Mouse (Mus musculus) adipocyte (in vitro differentiated cells): ENCODE results near the gene Pcnx3.
A peak's percentile ranks its signal among the peaks of the same experiment; 100 is the strongest.

Source experiments
- DNase-seq: peaks from one replicate; pipeline ENCODE4 v3.0.0-alpha.2; 2016; ENCODE audit warnings: low spot score

Gene Pcnx3

DNA sequence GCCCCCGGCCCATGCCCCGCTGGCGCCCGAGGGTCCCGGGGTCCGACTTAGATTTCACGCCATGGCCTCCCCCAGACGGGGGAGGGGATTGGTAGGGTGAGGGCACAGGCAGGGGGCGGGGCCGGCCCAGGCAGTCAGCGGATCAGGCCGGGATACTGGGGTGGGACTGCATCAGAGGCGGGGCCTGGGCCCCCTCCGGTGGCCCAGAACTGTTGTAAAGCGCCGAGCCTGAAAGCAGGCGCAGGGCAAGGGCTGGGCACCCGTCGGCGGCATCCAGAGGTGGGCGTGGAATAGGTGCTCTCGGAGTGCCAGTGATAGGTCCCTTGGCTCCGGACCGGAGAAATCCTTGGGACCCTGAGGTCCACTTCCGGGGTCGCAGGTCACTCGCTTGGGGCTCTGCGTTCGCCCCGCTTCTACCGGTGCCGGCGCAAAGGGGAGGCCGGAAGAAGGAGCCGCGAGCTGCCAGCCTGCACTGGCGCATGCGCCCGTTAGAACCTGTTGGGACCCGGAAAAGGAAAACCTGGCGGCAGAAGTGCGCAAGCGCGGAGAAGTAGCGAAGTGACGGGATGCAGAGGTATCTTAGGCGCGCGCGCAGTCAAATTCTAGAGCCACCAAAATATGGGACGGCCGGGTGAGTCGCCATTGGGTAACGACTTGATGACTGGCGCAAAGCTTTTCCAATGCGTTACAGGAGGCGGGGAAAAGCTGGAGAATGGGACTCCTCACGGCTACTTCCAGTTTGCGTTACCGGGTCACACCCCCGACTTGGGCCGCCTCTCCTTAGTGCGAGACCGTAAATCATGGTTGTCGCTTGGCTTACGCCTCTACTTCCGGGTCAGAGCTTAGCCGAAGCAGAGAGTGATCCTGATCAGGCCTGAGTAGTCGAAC lies at the start of gene Pcnx3, which contains the start of gene Map3k11:
TSS of gene Pcnx3 (minus strand) at position 709 of the 888 bp plus-strand sequence.
TSS of gene Map3k11 (plus strand) at position 543 of the 888 bp plus-strand sequence.
- peak; percentile 100 for DNase-seq

GRCm38 (mm10) chr19:5734325-5734724 lies 45.6 kb upstream of the Pcnx3 start:
- DNase-seq = no peak

DNA sequence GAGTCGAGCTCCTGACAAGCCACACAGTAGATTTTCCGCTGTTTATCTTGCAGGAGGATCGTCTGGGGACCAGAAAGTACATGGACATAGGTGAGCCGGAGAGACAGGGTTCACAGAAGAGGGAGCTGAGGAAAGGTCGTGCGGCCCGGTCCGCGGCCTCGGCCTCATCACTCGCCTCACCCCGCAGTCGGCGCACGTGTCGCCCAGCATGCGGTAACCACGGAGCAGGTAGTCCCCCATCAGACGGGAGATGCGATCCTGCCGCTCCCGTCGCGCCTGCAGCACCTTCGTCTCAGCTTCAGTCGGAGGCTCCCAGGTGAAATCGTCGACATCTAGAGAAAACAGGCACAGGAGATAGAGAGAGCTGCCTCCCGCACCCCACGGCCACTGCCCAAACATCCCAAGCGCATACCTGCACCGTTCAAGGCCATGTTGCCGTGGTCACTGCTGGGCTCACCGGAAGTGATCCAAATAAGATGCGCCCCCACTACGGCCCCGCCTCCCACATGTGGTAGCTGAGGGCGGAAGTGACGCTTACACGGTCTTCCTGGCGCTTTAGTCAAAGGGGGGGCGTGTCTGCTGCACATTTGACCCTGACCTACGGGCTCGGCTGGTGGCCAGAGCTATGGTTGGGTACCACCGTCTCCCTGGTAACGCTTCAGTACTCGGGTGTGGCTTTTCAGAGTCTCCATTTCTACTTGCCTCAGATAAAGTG lies 42.7 kb upstream of the Pcnx3 start:
- DNase-seq = peak; percentile 97

GRCm38 (mm10) chr19:5730314-5731186 lies 41.8 kb upstream of the Pcnx3 start:
- DNase-seq = no peak

DNA sequence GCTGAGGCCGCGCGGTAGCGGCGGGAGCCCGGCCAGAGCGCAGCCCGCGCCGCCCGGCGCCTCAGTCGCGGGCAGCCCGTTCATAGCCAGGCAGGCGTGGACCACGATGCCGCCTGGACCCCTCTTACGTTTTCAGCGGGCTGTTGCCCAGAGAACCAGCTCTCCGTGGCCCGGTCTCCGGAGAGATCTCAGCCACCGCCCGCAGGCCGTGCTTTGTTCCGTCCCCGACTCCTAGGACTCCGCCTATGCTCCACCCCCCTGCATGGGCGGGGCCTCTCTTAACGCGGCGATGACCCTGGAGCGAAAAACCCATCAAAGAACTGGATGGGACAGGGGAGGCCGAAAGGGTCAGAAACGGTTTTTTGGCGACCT lies 40.7 kb upstream of the Pcnx3 start, which contains the start of gene Fam89b:
TSS of gene Fam89b (minus strand) at position 210 of the 372 bp plus-strand sequence.
- DNase-seq = peak; percentile 92

- DNase-seq = peak; percentile 69
Measured at GRCm38 (mm10) chr19:5728631-5729443, 40.1 kb upstream of the Pcnx3 start.

GRCm38 (mm10) chr19:5727701-5728100 lies 39.0 kb upstream of the Pcnx3 start:
- DNase-seq = peak; percentile 87

DNA sequence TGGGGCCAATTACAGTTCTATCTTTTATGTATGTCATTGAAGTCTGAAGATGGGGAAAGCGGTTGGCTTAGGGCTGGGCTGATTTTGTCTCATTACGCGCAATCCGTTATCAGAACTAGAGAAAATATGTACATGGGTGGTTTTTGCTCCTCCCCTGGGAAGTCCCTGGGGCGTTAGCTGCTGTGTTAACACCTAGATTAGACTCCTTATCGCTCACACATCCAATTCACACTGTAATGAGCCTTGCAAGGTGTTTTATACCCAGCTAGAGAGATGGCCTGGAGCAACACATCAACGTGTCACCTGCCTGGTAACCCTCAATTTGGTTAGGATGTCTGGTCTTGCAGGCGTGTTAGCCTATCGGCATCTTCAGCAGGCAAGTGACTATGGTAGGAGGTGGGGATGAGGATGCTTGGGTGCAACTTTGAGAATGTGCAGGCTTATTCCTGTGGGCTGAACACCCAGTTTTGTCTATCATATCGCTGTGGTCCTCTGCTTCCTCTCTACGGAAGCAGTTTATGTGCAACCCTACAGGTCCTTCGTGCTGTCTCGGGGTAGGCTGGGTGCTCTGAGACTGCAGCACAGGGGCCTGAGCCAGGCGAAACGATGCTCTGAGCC lies 38.4 kb upstream of the Pcnx3 start:
- DNase-seq = no peak

- peak; percentile 68 for DNase-seq
Measured at GRCm38 (mm10) chr19:5725767-5726515, 37.2 kb upstream of the Pcnx3 start, which contains the start of gene Ehbp1l1. Gene Ehbp1l1, minus strand, starts transcription at chr19:5726317.

DNA sequence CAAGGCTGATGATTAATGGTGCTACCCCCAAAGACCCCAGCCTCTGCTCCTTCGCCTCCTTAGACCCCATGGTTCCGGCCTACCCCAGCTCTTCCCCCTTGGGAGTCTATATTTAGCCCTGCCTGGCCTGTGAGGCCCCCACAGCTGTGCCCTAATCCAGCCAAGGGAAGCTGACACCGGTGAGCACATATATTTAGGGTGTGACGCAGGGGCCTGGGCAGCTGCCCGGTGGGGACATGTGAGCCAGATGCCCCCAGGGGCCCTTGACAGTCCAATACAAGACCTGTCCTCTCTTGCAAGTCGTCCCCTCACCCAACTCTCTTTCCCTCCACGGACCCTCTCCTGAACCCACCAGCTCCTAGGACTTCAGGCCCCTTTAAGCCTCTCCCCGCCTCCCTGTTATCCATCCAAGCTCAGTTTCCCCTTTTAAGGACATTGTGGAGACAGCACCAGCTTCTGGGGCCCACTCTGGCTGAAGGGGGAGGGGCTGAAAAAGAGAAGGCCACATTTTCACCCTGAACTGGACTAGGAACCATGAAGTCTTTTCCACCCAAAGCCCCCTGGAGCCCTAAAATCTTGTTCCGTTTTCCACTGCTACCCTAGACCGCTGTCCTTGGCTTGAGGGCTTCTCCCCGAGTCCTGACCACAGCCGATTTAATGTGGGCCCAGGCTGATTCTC lies 36.5 kb upstream of the Pcnx3 start:
- peak; percentile 80 for DNase-seq

DNA sequence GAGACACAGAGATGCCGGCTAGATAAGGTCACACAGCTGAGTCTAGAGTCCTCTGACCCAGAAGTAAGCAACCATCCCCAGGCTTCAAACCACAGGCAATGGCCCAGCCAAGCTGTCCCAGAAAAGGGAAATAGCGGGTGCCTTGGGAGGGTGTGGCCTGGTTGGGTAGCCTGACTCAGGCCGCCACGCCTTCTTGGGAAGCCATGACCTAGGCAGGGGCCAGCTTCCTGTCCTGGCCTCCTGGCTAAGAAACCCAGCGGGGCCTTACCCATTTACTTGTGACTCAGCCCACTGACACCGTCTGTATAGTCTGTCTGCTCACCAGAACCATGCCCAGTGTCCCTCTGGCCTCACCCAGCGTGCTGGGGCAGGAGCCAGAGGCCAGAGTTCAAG lies 35.8 kb upstream of the Pcnx3 start:
- peak; percentile 96 for DNase-seq

GRCm38 (mm10) chr19:5723934-5724548 lies 35.3 kb upstream of the Pcnx3 start:
- no peak for DNase-seq

- DNase-seq = no peak
Measured at GRCm38 (mm10) chr19:5722848-5723425, 34.2 kb upstream of the Pcnx3 start.

DNA sequence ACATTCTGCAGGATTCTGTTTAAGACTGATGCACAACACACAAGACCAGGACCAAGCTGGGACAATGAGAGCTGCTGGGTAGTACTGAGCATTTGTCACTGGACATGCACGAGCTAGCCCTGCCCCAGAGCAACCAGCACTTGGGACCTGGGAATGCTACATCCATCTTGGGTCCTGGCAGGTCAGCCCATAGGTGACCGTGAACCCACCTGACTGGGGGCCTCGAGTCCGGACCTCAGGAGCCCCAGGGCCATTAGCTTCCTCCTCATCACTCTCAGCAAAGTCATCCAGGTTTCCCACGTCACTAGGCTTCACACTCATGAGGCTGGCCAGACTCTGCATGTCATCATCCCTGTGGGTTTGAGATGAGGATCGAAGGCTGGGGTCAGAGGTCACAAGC lies 32.5 kb upstream of the Pcnx3 start:
- no peak for DNase-seq

DNA sequence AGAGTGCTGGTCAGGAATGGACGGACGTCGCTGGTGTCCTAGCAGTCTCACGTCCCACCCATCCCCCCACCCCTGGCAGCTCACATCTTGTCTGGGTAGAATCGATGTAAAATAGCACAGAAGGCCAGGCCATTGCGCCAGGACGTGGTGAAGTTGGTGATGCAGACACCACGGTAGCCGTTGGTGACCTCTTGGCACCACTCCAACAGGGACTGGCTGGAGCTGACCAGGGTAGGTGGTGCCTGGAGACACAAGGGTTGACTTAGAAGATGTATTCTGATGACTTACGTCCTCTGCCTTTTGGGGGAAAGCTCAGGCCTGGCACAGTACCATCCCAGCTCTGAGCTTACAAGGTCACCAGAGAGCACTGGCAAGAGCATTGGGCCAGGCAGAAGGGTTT lies 28.2 kb upstream of the Pcnx3 start:
- DNase-seq = no peak

- DNase-seq = no peak
Measured at GRCm38 (mm10) chr19:5715793-5716688, 27.3 kb upstream of the Pcnx3 start.

GRCm38 (mm10) chr19:5713730-5714129 lies 25.0 kb upstream of the Pcnx3 start:
- DNase-seq = peak; percentile 87
